8 mouse cellular contexts compared by ENCODE assay signal in genomic region chr10:125968191-125969132, GRCm38 (mm10). TPM values are rescaled to one million over a fixed set of nuclear protein-coding genes. Genes with fewer than 3 reads are reported as not detected.
DNase-seq lines count a peak whose midpoint lies in the region; ATAC-seq and TF ChIP-seq lines count a peak whose summit lies in the region.

No protein-coding gene starts in this region.

- H3K27me3 ChIP-seq in testis, adult 2 months (ENCODE audit: control insufficient read depth, insufficient read depth, low read length), result no peaks in the 10 kb centered on the region
- H3K27me3 ChIP-seq in forebrain, postnatal 0 days (ENCODE audit: insufficient read depth, low read length), result no peaks in the 10 kb centered on the region
- peaks cover 20% of the 10 kb centered on the region for H3K27me3 ChIP-seq in liver, embryonic 14.5 days (ENCODE audit: control insufficient read depth, insufficient read depth, low read length)
- H3K27me3 ChIP-seq in stomach, postnatal 0 days (ENCODE audit: control insufficient read depth, insufficient read depth, low read length), result no peaks in the 10 kb centered on the region

- peak overlapping the region; percentile 42; the same call in 1 of the 2 replicates for H3K27ac ChIP-seq in testis, adult 2 months (ENCODE audit: control insufficient read depth, insufficient read depth, low read depth, low read length)
- H3K27ac ChIP-seq in forebrain, postnatal 0 days (ENCODE audit: low read depth, low read length), result no peak overlapping the region
- H3K27ac ChIP-seq in liver, embryonic 14.5 days, result no peak overlapping the region
- H3K27ac ChIP-seq in stomach, postnatal 0 days (replicated peaks), result peak overlapping the region; percentile 97

- no peak for TF ChIP-seq POLR2A in testis, adult 2 months (IDR thresholded peaks at IDR 0.05; ENCODE audit: control insufficient read depth, low read depth, low read length)

- no peaks in the 10 kb centered on the region for H3K9me3 ChIP-seq in forebrain, postnatal 0 days (ENCODE audit: low read length)
- no peaks in the 10 kb centered on the region for H3K9me3 ChIP-seq in liver, embryonic 14.5 days (ENCODE audit: control insufficient read depth, low read length)
- H3K9me3 ChIP-seq in stomach, postnatal 0 days (ENCODE audit: control insufficient read depth, low read length), result no peaks in the 10 kb centered on the region

- H3K36me3 ChIP-seq in testis, adult 2 months (ENCODE audit: control insufficient read depth, insufficient read depth, low read length), result no peaks in the 10 kb centered on the region
- no peaks in the 10 kb centered on the region for H3K36me3 ChIP-seq in forebrain, postnatal 0 days (ENCODE audit: insufficient read depth)
- H3K36me3 ChIP-seq in liver, embryonic 14.5 days (replicated peaks; ENCODE audit: control insufficient read depth, insufficient read depth, low read depth), result no peaks in the 10 kb centered on the region
- no peaks in the 10 kb centered on the region for H3K36me3 ChIP-seq in stomach, postnatal 0 days (ENCODE audit: control insufficient read depth, insufficient read depth, low read length)

- TF ChIP-seq EP300 in liver, embryonic 14.5 days (IDR thresholded peaks at IDR 0.05; ENCODE audit: low read depth), result no peak
- no peak for TF ChIP-seq EP300 in stomach, postnatal 0 days (optimal IDR thresholded peaks at IDR 0.05)

- H3K4me3 ChIP-seq in testis, adult 2 months (ENCODE audit: control insufficient read depth, low read depth, low read length), result no peak overlapping the region
- peak overlapping the region; percentile 13; the same call in 1 of the 2 replicates for H3K4me3 ChIP-seq in forebrain, postnatal 0 days (ENCODE audit: low read depth, low read length)
- H3K4me3 ChIP-seq in liver, embryonic 14.5 days (ENCODE audit: insufficient read depth in 1 of 2, low read depth in 2 of 2, low read length in 2 of 2), result no peak overlapping the region
- peak overlapping the region; percentile 95 for H3K4me3 ChIP-seq in stomach, postnatal 0 days (ENCODE audit: low read depth, low read length)

- no peak for ATAC-seq in forebrain, postnatal 0 days
- ATAC-seq in liver, embryonic 14.5 days (ENCODE audit: insufficient read depth), result no peak
- no peak for ATAC-seq in stomach, postnatal 0 days (ENCODE audit: low FRiP score, low TSS enrichment)

- peak overlapping the region; percentile 97 for H3K4me2 ChIP-seq in forebrain, postnatal 0 days (ENCODE audit: low read depth)
- 0 out of 2 replicates have a peak overlapping the region, but pooled peaks have one; percentile 13 for H3K4me2 ChIP-seq in liver, embryonic 14.5 days (ENCODE audit: low read depth)
- peak overlapping the region; percentile 77 for H3K4me2 ChIP-seq in stomach, postnatal 0 days (replicated peaks; ENCODE audit: low read depth)

- 9% methylated on average over 16 of the region's 16 CpGs for WGBS in forebrain, postnatal 0 days
- 40% methylated on average over 16 of the region's 16 CpGs for WGBS in liver, embryonic 14.5 days (ENCODE audit: insufficient replicate concordance)
- 5% methylated on average over 16 of the region's 16 CpGs for WGBS in stomach, postnatal 0 days

- no peak for DNase-seq in testis, postnatal 14 days (ENCODE audit: low spot score)
- no peak for DNase-seq in forebrain, postnatal 0 days
- DNase-seq in liver, embryonic 14.5 days (ENCODE audit: low read depth in 3 of 3, low spot score in 3 of 3), result no peak
- peak; percentile 50 for DNase-seq in stomach, postnatal 0 days (ENCODE audit: low spot score)
- no peak for DNase-seq in spleen, adult 18-20 months
- no peak for DNase-seq in layer of hippocampus, adult 11-12 months (ENCODE audit: low spot score)
- no peak for DNase-seq in gastrocnemius, postnatal 4 days (ENCODE audit: low spot score in 2 of 2)

- TF ChIP-seq CTCF in testis, adult 2 months (IDR thresholded peaks at IDR 0.05; ENCODE audit: control insufficient read depth, insufficient read depth, insufficient replicate concordance, low read depth, low read length), result no peak
- no peak for TF ChIP-seq CTCF in forebrain, postnatal 0 days (IDR thresholded peaks at IDR 0.05; ENCODE audit: low read depth)
- no peak for TF ChIP-seq CTCF in liver, embryonic 14.5 days (IDR thresholded peaks at IDR 0.05; ENCODE audit: low read depth)
- no peak for TF ChIP-seq CTCF in stomach, postnatal 0 days (IDR thresholded peaks at IDR 0.05; ENCODE audit: low read depth)

- no peak overlapping the region for H3K9ac ChIP-seq in forebrain, postnatal 0 days
- H3K9ac ChIP-seq in liver, embryonic 14.5 days (replicated peaks), result no peak overlapping the region
- peak overlapping the region; percentile 98 for H3K9ac ChIP-seq in stomach, postnatal 0 days (ENCODE audit: low read length)

- peaks cover 6% of the 10 kb centered on the region for H3K4me1 ChIP-seq in testis, adult 2 months (ENCODE audit: control insufficient read depth, insufficient read depth, low read length)
- 0 out of 2 replicates have a peak, but pooled peaks cover 3% of the 10 kb centered on the region for H3K4me1 ChIP-seq in forebrain, postnatal 0 days (ENCODE audit: insufficient read depth)
- H3K4me1 ChIP-seq in liver, embryonic 14.5 days (replicated peaks; ENCODE audit: control insufficient read depth in 2 of 2, insufficient read depth in 2 of 2, low read length in 1 of 2), result no peaks in the 10 kb centered on the region
- H3K4me1 ChIP-seq in stomach, postnatal 0 days (replicated peaks; ENCODE audit: control insufficient read depth, insufficient read depth), result no peaks in the 10 kb centered on the region

RNA-seq across cellular contexts. Expression of gene Lrig3, which starts 2.5 kb away (rescaled TPM):
- polyA plus RNA-seq in testis, adult 2 months (2012; rRNA removed), result 2.2 TPM in 2 replicates
- 2.8 and 5.2 TPM in 2 replicates for total RNA-seq in forebrain, postnatal 0 days (2014; rRNA removed)
- polyA plus RNA-seq in forebrain, postnatal 0 days (2015; fragmentation: Nextera tagmentation; extraction: Ambion mirVana), result 1.6 and 1.7 TPM in 2 replicates
- polyA plus RNA-seq in liver, embryonic 14.5 days (2012; rRNA removed), result 0.96 and 1.1 TPM in 2 replicates
- polyA plus RNA-seq in liver, embryonic 14.5 days (2014; fragmentation: Nextera tagmentation; extraction: Ambion mirVana), result 0.71 and 1.00 TPM in 2 replicates
- 11.3 and 11.6 TPM in 2 replicates for polyA plus RNA-seq in stomach, postnatal 0 days (2015; fragmentation: Nextera tagmentation; extraction: Ambion mirVana)
- total RNA-seq in gastrocnemius, postnatal 4 days (2021), result 10 to 100 TPM; 16.6 to 17.4 TPM

Comparison
In these comparisons a context has a peak if more than half of its experiments do, and no peak if none do; other contexts are left out.
1. H3K27ac ChIP-seq: peak in testis, adult 2 months (single experiment) and stomach, postnatal 0 days (single experiment); none in forebrain, postnatal 0 days (single experiment) and liver, embryonic 14.5 days (single experiment).
2. H3K4me3 ChIP-seq: peak in forebrain, postnatal 0 days (single experiment) and stomach, postnatal 0 days (single experiment); none in testis, adult 2 months (single experiment) and liver, embryonic 14.5 days (0 of 2).
3. H3K4me2 ChIP-seq: peak in every context shown above with its lines; median percentile 97 in forebrain, postnatal 0 days; 77 in stomach, postnatal 0 days; 13 in liver, embryonic 14.5 days.